Mouse (Mus musculus): ENCODE results near the gene Rhbdl2.

Gene Rhbdl2

GRCm38 (mm10) chr4:123814030-123814501 is 26.4 kb downstream of the Rhbdl2 start:
- no peak for DNase-seq (ENCODE audit: low spot score)

GRCm38 (mm10) chr4:123819093-123819610 is 31.5 kb downstream of the Rhbdl2 start:
- no peak for DNase-seq (ENCODE audit: low spot score)

DNA sequence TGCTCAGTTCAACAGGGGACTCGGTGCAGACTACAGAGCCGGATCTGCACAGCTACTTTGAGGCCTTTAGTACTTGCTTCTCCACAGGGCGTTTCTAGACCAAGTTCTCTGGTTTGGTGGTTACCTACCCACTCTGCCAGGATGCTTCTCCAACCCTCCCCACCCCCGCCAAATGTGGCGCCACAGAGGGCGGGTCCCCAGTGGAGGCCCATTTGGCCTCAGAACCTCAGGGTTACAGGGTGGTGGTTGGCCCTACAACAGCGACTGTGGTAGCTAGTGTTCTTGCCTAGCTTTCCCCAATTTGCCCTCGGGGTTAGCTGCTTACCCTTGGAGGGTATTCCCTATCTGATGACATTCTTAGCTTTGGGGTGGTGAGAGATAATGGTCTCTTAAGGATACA is 54.5 kb downstream of the Rhbdl2 start:
- DNase-seq (ENCODE audit: low spot score) = no peak

- DNase-seq (ENCODE audit: low spot score) = no peak
Measured at GRCm38 (mm10) chr4:123856888-123857287, 69.2 kb downstream of the Rhbdl2 start.

GRCm38 (mm10) chr4:123858090-123858489 is 70.4 kb downstream of the Rhbdl2 start:
- DNase-seq (ENCODE audit: low spot score) = no peak

DNA sequence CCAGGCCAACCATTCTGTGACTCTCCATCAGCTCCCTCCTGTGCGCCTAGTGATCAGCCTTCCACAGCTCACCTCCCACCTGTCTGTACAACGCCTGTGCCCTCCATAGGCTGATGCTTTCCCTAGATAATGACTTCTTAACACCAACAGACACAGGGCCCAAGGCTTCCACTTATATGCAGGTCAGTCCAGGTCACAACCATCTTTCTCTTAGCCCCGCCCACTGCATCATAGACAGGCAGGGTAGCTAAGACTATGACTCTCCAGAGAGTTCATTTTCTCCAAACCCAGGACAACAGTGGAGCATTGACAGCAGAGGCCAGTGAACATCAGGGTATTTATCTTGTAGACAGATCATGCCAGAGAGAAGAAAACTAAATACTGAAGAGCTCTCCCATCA is 71.7 kb downstream of the Rhbdl2 start, which contains the start of gene 4933427I04Rik:
Gene 4933427I04Rik, plus strand, starts transcription at position 301 of the 400 bp plus-strand sequence.
- DNase-seq (ENCODE audit: low spot score) = no peak

DNA sequence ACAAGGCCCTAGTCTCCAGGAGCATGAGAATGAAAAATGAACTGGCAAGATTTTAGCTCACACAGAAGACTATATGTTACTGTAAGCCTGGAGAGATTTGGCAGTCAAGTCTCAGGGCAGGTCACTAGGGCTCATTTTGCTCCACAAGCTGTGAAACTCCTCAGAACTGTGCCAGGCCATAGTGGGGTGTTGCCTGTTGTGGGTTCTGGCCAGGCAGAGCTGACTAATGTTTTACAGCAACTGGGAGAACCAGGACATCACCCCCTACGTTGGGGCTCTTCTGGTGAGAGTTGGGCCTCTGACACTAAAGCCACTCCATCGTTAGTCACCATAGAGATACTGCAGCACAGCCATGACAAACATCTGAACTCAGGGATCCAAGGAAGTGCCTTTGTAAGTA is 72.1 kb downstream of the Rhbdl2 start:
- DNase-seq (ENCODE audit: low spot score) = no peak

DNA sequence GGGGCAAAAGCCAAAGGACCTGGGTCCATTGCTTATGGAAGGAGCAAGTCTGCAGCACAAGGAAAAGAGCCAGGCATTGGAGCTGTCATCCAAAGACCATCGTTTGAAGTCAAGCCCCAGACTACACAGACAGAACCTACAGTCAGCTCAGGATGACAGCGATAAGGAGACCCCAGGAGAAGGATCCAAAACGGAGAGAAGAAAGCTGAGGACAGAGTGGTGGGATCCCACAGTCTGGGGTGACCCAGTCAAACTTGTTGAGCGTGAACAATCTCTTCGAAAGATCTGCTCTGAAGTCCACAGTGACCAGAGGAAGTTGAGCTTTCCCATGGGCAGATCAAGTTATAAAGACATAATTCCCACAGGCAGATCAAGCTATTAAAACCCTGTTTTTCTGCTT is 72.9 kb downstream of the Rhbdl2 start:
- no peak for DNase-seq (ENCODE audit: low spot score)

Measured in spleen, adult 12 weeks (tissue).